ENCODE assay signal across 8 mouse cellular contexts in the genomic region with DNA sequence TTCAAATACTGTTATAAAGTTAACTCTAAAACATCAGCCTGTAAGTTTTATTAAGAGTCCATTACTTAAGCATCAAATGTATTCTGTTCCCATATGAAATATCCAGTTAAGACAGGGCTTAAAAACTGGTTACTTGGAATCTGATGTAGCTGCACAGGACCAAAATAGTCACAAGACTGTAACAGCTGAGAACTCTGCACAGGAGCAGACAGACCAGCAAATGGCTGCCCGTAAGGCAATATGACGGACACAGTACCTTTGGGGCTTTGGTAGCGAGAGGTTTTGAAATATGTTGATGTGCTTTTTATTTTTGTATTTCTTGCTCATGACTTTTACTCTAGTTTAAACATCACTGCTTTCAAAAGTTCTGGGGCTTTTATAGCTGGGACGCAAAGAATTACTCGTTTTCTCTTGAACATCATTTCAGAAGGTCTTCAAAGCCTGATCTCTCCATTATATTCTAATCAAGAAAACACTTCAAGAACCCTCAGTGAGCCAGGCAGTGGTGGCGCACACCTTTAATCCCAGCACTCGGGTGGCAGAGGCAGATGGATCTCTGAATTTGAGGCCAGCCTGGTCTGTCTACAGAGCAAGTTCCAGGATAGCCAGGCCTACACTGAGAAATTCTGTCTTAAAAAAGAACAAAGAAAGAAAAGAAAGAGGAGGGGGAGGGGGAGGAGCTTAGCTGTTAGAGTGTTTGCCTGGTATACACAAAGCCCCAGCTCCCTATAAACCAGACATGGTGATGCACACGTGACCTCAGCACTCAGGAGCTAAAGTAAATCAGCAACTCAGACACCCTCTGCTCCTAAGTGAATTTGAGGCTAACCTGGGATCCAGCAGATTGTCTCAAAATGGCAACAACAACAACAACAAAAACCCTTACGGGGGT. TPM values are rescaled to one million over a fixed set of nuclear protein-coding genes. Genes with fewer than 3 reads are reported as not detected.
DNase-seq lines count a peak whose midpoint lies in the region; ATAC-seq and TF ChIP-seq lines count a peak whose summit lies in the region.

No protein-coding gene starts in this region.

- H3K4me1 ChIP-seq in lung, adult 2 months (ENCODE audit: control insufficient read depth, insufficient read depth, low read length): peaks cover 19% of the 10 kb centered on the region
- peaks cover 19% of the 10 kb centered on the region for H3K4me1 ChIP-seq in hindbrain, embryonic 16.5 days (ENCODE audit: control insufficient read depth, insufficient read depth, low read depth, low read length)

- no peak for TF ChIP-seq POLR2A in lung, adult 2 months (IDR thresholded peaks at IDR 0.05; ENCODE audit: borderline replicate concordance, extremely low read depth, low read depth, low read length)

- no peak for DNase-seq in lung, adult 2 months
- no peak for DNase-seq in lung, postnatal 4 days
- peak; percentile 69 for DNase-seq in embryo, embryonic 11.5 days (ENCODE audit: low read depth, low spot score)
- DNase-seq in right cerebral cortex, adult 2 months (ENCODE audit: low spot score in 2 of 2): no peak
- no peak for DNase-seq in cerebellum, adult 18-20 months

- H3K4me2 ChIP-seq in hindbrain, embryonic 16.5 days (ENCODE audit: low read length): peak overlapping the region; percentile 67

- no peak for TF ChIP-seq CTCF in lung, adult 2 months (IDR thresholded peaks at IDR 0.05; ENCODE audit: insufficient read depth, low read length)

- no peaks in the 10 kb centered on the region for H3K9me3 ChIP-seq in hindbrain, embryonic 16.5 days (ENCODE audit: control insufficient read depth, low read length)

- WGBS in lung, adult 2 months: 53% methylated on average over 9 of the region's 9 CpGs
- 37% methylated on average over 9 of the region's 9 CpGs for WGBS in hindbrain, embryonic 16.5 days

- peak overlapping the region; percentile 92 for H3K27ac ChIP-seq in hindbrain, embryonic 16.5 days (ENCODE audit: low read depth, low read length)

- H3K4me3 ChIP-seq in lung, adult 2 months (replicated peaks; ENCODE audit: extremely low read depth, low read depth, low read length): peak overlapping the region; percentile 59
- H3K4me3 ChIP-seq in hindbrain, embryonic 16.5 days (ENCODE audit: low read length): peak overlapping the region; percentile 30

- peak; percentile 83 for ATAC-seq in hindbrain, embryonic 16.5 days
- peak; percentile 48 for ATAC-seq in megakaryocyte-erythroid progenitor cell, adult 5-6 weeks (replicated peaks; ENCODE audit: low FRiP score, low TSS enrichment, poor library complexity, severe bottlenecking)
- ATAC-seq in inflammation-experienced regulatory T-cells, adult 6 months: no peak

- peak overlapping the region; percentile 68 for H3K9ac ChIP-seq in hindbrain, embryonic 16.5 days (ENCODE audit: low read depth, low read length)

- no peaks in the 10 kb centered on the region for H3K36me3 ChIP-seq in hindbrain, embryonic 16.5 days (ENCODE audit: control insufficient read depth, insufficient read depth, low read length)

- no peaks in the 10 kb centered on the region for H3K27me3 ChIP-seq in hindbrain, embryonic 16.5 days (replicated peaks; ENCODE audit: control insufficient read depth, insufficient read depth, low read length)

RNA-seq across cellular contexts. Expression of gene Nedd4, which starts 22.9 kb away (rescaled TPM):
- polyA plus RNA-seq in lung, adult 2 months (2012; rRNA removed): 98.5 and 165 TPM in 2 replicates
- polyA plus RNA-seq in hindbrain, embryonic 16.5 days (2015; fragmentation: Nextera tagmentation; extraction: Ambion mirVana): 377 and 405 TPM in 2 replicates
- 212 and 300 TPM in 2 replicates for total RNA-seq in megakaryocyte-erythroid progenitor cell, adult 5-6 weeks (2014; fragmentation: Nextera tagmentation)
- total RNA-seq in megakaryocyte-erythroid progenitor cell, adult 5-6 weeks (2017): 341 and 350 TPM in 2 replicates
- polyA plus RNA-seq in inflammation-experienced regulatory T-cells, adult 6 months (2017; shearing (Covaris generic)): 1 to 10 TPM; 2.2 to 8.3 (median 2.5) TPM

Comparison
In these comparisons a context has a peak if more than half of its experiments do, and no peak if none do; other contexts are left out.
1. RNA of gene Nedd4, which starts 22.9 kb away (polyA plus RNA-seq): 377 to 405 TPM in hindbrain, embryonic 16.5 days and 98.5 to 165 TPM in lung, adult 2 months; 2.2 to 8.3 TPM in inflammation-experienced regulatory T-cells, adult 6 months; every median in the first group is over 10 times any median in the second.